Mouse (Mus musculus) embryonic facial prominence, embryonic 11.5 days (tissue): Measurements from ENCODE around the gene Mslnl. TPM values are rescaled to one million over a fixed set of nuclear protein-coding genes. Genes with fewer than 3 reads are reported as not detected.

Experiments used
- ATAC-seq: fragments of 200-750 bp; cut with Nextera tagmentation; replicated peaks from 2 replicates; pipeline ENCODE4 v1.8.0; 2017; ENCODE audit warnings: low read depth; ENCODE audit not compliant: insufficient number of reproducible peaks, low FRiP score, low TSS enrichment
- DNase-seq: peaks from one replicate; pipeline ENCODE4 v3.0.0-alpha.2; 2015; ENCODE audit warnings: low spot score
- H3K27ac ChIP-seq: fragments of 300-500 bp; sonication (generic); replicated peaks from 2 replicates; pipeline ENCODE4 v1.5.1; 2014; ENCODE audit warnings: mild to moderate bottlenecking, low read depth, low read length, control low read depth
- H3K27me3 ChIP-seq: fragments of 300-500 bp; sonication (generic); 2 replicates; pipeline ENCODE4 v1.6.1; 2014; ENCODE audit warnings: mild to moderate bottlenecking, low read length, moderate library complexity, mixed read lengths; ENCODE audit not compliant: control insufficient read depth, insufficient read depth
- H3K36me3 ChIP-seq: fragments of 300-500 bp; sonication (generic); replicated peaks from 2 replicates; pipeline ENCODE4 v1.6.1; 2014; ENCODE audit warnings: low read depth, mild to moderate bottlenecking, low read length, moderate library complexity, mixed read lengths; ENCODE audit not compliant: control insufficient read depth, insufficient read depth
- H3K4me1 ChIP-seq: fragments of 300-500 bp; sonication (generic); 2 replicates; pipeline ENCODE4 v1.6.1; 2014; ENCODE audit warnings: low read length, mixed read lengths; ENCODE audit not compliant: control insufficient read depth, insufficient read depth
- H3K4me2 ChIP-seq: fragments of 300-500 bp; sonication (generic); 2 replicates; pipeline ENCODE4 v1.6.1; 2014; ENCODE audit warnings: low read depth, mild to moderate bottlenecking, control low read depth, low read length, moderate library complexity
- H3K4me3 ChIP-seq: fragments of 300-500 bp; sonication (generic); 2 replicates; pipeline ENCODE4 v1.5.1; 2014; ENCODE audit warnings: low read depth, low read length, control low read depth
- H3K9ac ChIP-seq: fragments of 300-500 bp; sonication (generic); replicated peaks from 2 replicates; pipeline ENCODE4 v1.6.1; 2014; ENCODE audit warnings: mild to moderate bottlenecking, control low read depth, low read length
- H3K9me3 ChIP-seq: fragments of 300-500 bp; sonication (generic); replicated peaks from 2 replicates; pipeline ENCODE4 v1.6.1; 2016; ENCODE audit warnings: mild to moderate bottlenecking, low read length, inconsistent platforms, mixed read lengths; ENCODE audit not compliant: control insufficient read depth
- WGBS: fragments of 180-500 bp; shearing (Covaris S2); extraction: QIAGEN DNeasy Blood & Tissue Kit; methylation state at CpG from one replicate; pipeline ENCODE4 v1.1.7; 2014; 5-methylcytosine and 5-hydroxymethylcytosine counted together
- polyA plus RNA-seq: library from polyadenylated mRNA; unstranded; fragments of >200 nt; fragmentation: Nextera tagmentation; extraction: Ambion mirVana; gene quantifications from 2 replicates; pipeline ENCODE4 v1.2.1, GENCODE M21; 2014

Gene Mslnl
- polyA plus RNA-seq, 1 experiment from 2014 or later, result 0.10 TPM

GRCm38 (mm10) chr17:25791843-25792527, 56.1 kb downstream of the Mslnl start:
- ATAC-seq (peak; percentile 25), DNase-seq (peak; percentile 88)
- Histone ChIP-seq H3K27ac (peak overlapping the region; percentile 90), H3K4me1 (peaks cover 7% of the 10 kb centered on the region), H3K27me3 (no peaks in the 10 kb centered on the region), H3K9ac (peak overlapping the region; percentile 83), H3K4me2 (peak overlapping the region; percentile 87), H3K4me3 (peak overlapping the region; percentile 67), H3K36me3 (no peaks in the 10 kb centered on the region; the same call in 1 of the 2 replicates), H3K9me3 (no peaks in the 10 kb centered on the region)
- WGBS, result under 1% methylated on average over 45 of the region's 45 CpGs

GRCm38 (mm10) chr17:25792615-25793014, 56.8 kb downstream of the Mslnl start, which contains the start of gene Fam173a:
Gene Fam173a, minus strand, starts transcription at chr17:25792901.
- Histone ChIP-seq H3K36me3 (no peaks in the 10 kb centered on the region; the same call in 1 of the 2 replicates), H3K4me1 (peaks cover 7% of the 10 kb centered on the region), H3K9me3 (no peaks in the 10 kb centered on the region), H3K27me3 (no peaks in the 10 kb centered on the region), H3K9ac (peak within 1 kb of the TSS; percentile 83), H3K4me3 (peak within 1 kb of the TSS; percentile 67), H3K4me2 (peak within 1 kb of the TSS; percentile 87), H3K27ac (peak within 1 kb of the TSS; percentile 90)
- peak; percentile 21 for ATAC-seq
- peak; percentile 79 for DNase-seq
- 1% methylated on average over 13 of the region's 14 CpGs for WGBS

- ATAC-seq (no peak), DNase-seq (peak; percentile 22)
- Histone ChIP-seq H3K4me2 (no peak overlapping the region), H3K27me3 (no peaks in the 10 kb centered on the region), H3K36me3 (no peaks in the 10 kb centered on the region), H3K9me3 (no peaks in the 10 kb centered on the region), H3K4me3 (peak overlapping the region; percentile 80; the same call in 1 of the 2 replicates), H3K27ac (no peak overlapping the region), H3K9ac (peak overlapping the region; percentile 2; the same call in 1 of the 2 replicates), H3K4me1 (peaks cover 7% of the 10 kb centered on the region)
- 44% methylated on average over 13 of the region's 13 CpGs for WGBS
These were observed 58.4 kb downstream of the Mslnl start for GRCm38 (mm10) chr17:25794197-25794596.

GRCm38 (mm10) chr17:25794998-25795397, 59.2 kb downstream of the Mslnl start:
- Histone ChIP-seq H3K27me3 (no peaks in the 10 kb centered on the region), H3K9me3 (no peaks in the 10 kb centered on the region), H3K4me3 (peak overlapping the region; percentile 80), H3K9ac (peak overlapping the region; percentile 81), H3K4me1 (peaks cover 7% of the 10 kb centered on the region), H3K36me3 (no peaks in the 10 kb centered on the region), H3K27ac (peak overlapping the region; percentile 30; the same call in 1 of the 2 replicates), H3K4me2 (peak overlapping the region; percentile 97)
- no peak for DNase-seq
- WGBS, result 70% methylated on average over 17 of the region's 17 CpGs
- ATAC-seq, result no peak

GRCm38 (mm10) chr17:25795609-25796092, 59.8 kb downstream of the Mslnl start, which contains the start of gene AC134908.4:
Gene AC134908.4, minus strand, starts transcription at chr17:25795659.
- DNase-seq (peak; percentile 65), ATAC-seq (0 out of 2 replicates have a peak, but pooled peaks have one; percentile 24)
- 3% methylated on average over 6 of the region's 6 CpGs for WGBS
- Histone ChIP-seq H3K4me1 (peaks cover 7% of the 10 kb centered on the region), H3K9ac (peak within 1 kb of the TSS; percentile 81), H3K9me3 (no peaks in the 10 kb centered on the region), H3K4me3 (peak within 1 kb of the TSS; percentile 80), H3K36me3 (no peaks in the 10 kb centered on the region), H3K27me3 (no peaks in the 10 kb centered on the region), H3K27ac (peak within 1 kb of the TSS; percentile 68), H3K4me2 (peak within 1 kb of the TSS; percentile 97)

GRCm38 (mm10) chr17:25796211-25796771, 60.4 kb downstream of the Mslnl start:
- peaks cover 7% of the 10 kb centered on the region for H3K4me1 ChIP-seq
- no peaks in the 10 kb centered on the region for H3K9me3 ChIP-seq
- H3K4me3 ChIP-seq, result peak overlapping the region; percentile 80
- DNase-seq (no peak), ATAC-seq (no peak; the same call in 1 of the 2 replicates)
- H3K36me3 ChIP-seq, result no peaks in the 10 kb centered on the region
- under 1% methylated on average over 36 of the region's 37 CpGs for WGBS
- peak overlapping the region; percentile 68 for H3K27ac ChIP-seq
- peak overlapping the region; percentile 97 for H3K4me2 ChIP-seq
- H3K9ac ChIP-seq, result peak overlapping the region; percentile 81
- no peaks in the 10 kb centered on the region for H3K27me3 ChIP-seq

- H3K27me3 ChIP-seq, result no peaks in the 10 kb centered on the region
- no peaks in the 10 kb centered on the region for H3K9me3 ChIP-seq
- peak within 1 kb of the TSS; percentile 97 for H3K4me2 ChIP-seq
- peak; percentile 95 for DNase-seq
- H3K36me3 ChIP-seq, result no peaks in the 10 kb centered on the region
- H3K4me3 ChIP-seq, result peak within 1 kb of the TSS; percentile 80
- H3K4me1 ChIP-seq, result peaks cover 7% of the 10 kb centered on the region
- H3K27ac ChIP-seq, result peak within 1 kb of the TSS; percentile 68
- peak within 1 kb of the TSS; percentile 81 for H3K9ac ChIP-seq
- ATAC-seq, result peak; percentile 61
- under 1% methylated on average over 35 of the region's 35 CpGs for WGBS
These were observed 61.1 kb downstream of the Mslnl start, which contains the start of gene Metrn for GRCm38 (mm10) chr17:25796951-25797369. Gene Metrn, minus strand, starts transcription at chr17:25797136.
